ENCODE assay signal across 8 mouse cellular contexts in genomic region chr11:50376911-50377891, GRCm38 (mm10). TPM values are rescaled to one million over a fixed set of nuclear protein-coding genes. Genes with fewer than 3 reads are reported as not detected.
DNase-seq lines count a peak whose midpoint lies in the region; ATAC-seq lines count a peak whose summit lies in the region.

Gene Hnrnph1 (plus strand): TSS chr11:50376990.

- under 1% methylated on average over 76 of the region's 76 CpGs for WGBS in heart, embryonic 10.5 days
- WGBS in kidney, embryonic 15.5 days, result under 1% methylated on average over 76 of the region's 76 CpGs

- H3K27ac ChIP-seq in heart, embryonic 10.5 days, result peak within 1 kb of the TSS; percentile 99
- peak within 1 kb of the TSS; percentile 100 for H3K27ac ChIP-seq in kidney, embryonic 15.5 days

- peak within 1 kb of the TSS; percentile 100 for H3K9ac ChIP-seq in kidney, embryonic 15.5 days

- H3K27me3 ChIP-seq in heart, embryonic 10.5 days (ENCODE audit: insufficient read depth, poor library complexity, severe bottlenecking), result no peaks in the 10 kb centered on the region
- no peaks in the 10 kb centered on the region for H3K27me3 ChIP-seq in kidney, embryonic 15.5 days

- H3K9me3 ChIP-seq in heart, embryonic 10.5 days, result no peaks in the 10 kb centered on the region
- H3K9me3 ChIP-seq in kidney, embryonic 15.5 days (replicated peaks), result no peaks in the 10 kb centered on the region

- H3K36me3 ChIP-seq in heart, embryonic 10.5 days, result peaks cover 29% of the 10 kb centered on the region
- peaks cover 21% of the 10 kb centered on the region for H3K36me3 ChIP-seq in kidney, embryonic 15.5 days

- H3K4me2 ChIP-seq in kidney, embryonic 15.5 days, result peak within 1 kb of the TSS; percentile 96

- peaks cover 18% of the 10 kb centered on the region for H3K4me1 ChIP-seq in heart, embryonic 10.5 days
- peaks cover 21% of the 10 kb centered on the region for H3K4me1 ChIP-seq in kidney, embryonic 15.5 days

- ATAC-seq in erythroblast, adult 5-6 weeks (replicated peaks; ENCODE audit: low FRiP score, poor library complexity, severe bottlenecking), result peak; percentile 90
- peak; percentile 94 for ATAC-seq in kidney, embryonic 15.5 days (replicated peaks; ENCODE audit: low FRiP score)
- ATAC-seq in monocyte, adult 5-6 weeks (replicated peaks; ENCODE audit: insufficient number of reproducible peaks, low FRiP score, low TSS enrichment, poor library complexity, severe bottlenecking), result peak; percentile 88

- DNase-seq in B cell, adult 2 months, result peak; percentile 99
- peak; percentile 99 for DNase-seq in brain, adult 2 months (ENCODE audit: low read depth, low spot score)
- DNase-seq in heart, embryonic 10.5 days (ENCODE audit: low spot score), result peak; percentile 99
- DNase-seq in liver, result peak; percentile 99
- DNase-seq in spleen, postnatal 4 days (ENCODE audit: low spot score in 2 of 2), result peak; percentile 98 to 100

- H3K4me3 ChIP-seq in heart, embryonic 10.5 days, result peak within 1 kb of the TSS; percentile 99
- H3K4me3 ChIP-seq in kidney, embryonic 15.5 days (replicated peaks), result peak within 1 kb of the TSS; percentile 99

RNA-seq across cellular contexts. Expression of gene Hnrnph1, which starts in this region (rescaled TPM):
- total RNA-seq in erythroblast, adult 5-6 weeks (2015; ENCODE audit: low replicate concordance), result 162 and 237 TPM in 2 replicates
- 155 and 222 TPM in 2 replicates for total RNA-seq in erythroblast, adult 5-6 weeks (2017; ENCODE audit: low replicate concordance)
- 253 and 367 TPM in 2 replicates for polyA plus RNA-seq in heart, embryonic 10.5 days (2016; fragmentation: Nextera tagmentation; extraction: Ambion mirVana)
- 498 and 501 TPM in 2 replicates for polyA plus RNA-seq in kidney, embryonic 15.5 days (2015; fragmentation: Nextera tagmentation; extraction: Ambion mirVana)
- 1,029 to 1,291 TPM (median 1,161 TPM) in 3 replicates for total RNA-seq in monocyte, adult 5-6 weeks (2017)

Comparison
In these comparisons a context has a peak if more than half of its experiments do, and no peak if none do; other contexts are left out.
1. Peak in every context shown above with its lines: DNase-seq, ATAC-seq, H3K4me3 ChIP-seq and H3K27ac ChIP-seq.